Mouse (Mus musculus) left cerebral cortex, postnatal 36 days (tissue): ENCODE measurements at regions not wholly inside any gene's neighbourhood (a gene's known extent, or its start where the extent isn't known, plus 50 kb on each side); places are given as distances from the start of the nearest gene placed in this dataset.

Experiments
- DNase-seq, 2 experiments: peaks; one replicate each; pipeline ENCODE4 v3.0.0; 2021 to 2022; ENCODE audit warnings: low spot score in 2 of 2, mixed read lengths in 1 of 2
- intact Hi-C: fragments of 180-260 bp; cut with DNase I; formaldehyde crosslinking; loops from one replicate; pipeline ENCODE4 v1.15.1; 2025

GRCm38 (mm10) chr1:75804473-75804872 lies 258.4 kb downstream of the Slc4a3 start:
- no peak for DNase-seq
- intact Hi-C loops: no loop called here

DNA sequence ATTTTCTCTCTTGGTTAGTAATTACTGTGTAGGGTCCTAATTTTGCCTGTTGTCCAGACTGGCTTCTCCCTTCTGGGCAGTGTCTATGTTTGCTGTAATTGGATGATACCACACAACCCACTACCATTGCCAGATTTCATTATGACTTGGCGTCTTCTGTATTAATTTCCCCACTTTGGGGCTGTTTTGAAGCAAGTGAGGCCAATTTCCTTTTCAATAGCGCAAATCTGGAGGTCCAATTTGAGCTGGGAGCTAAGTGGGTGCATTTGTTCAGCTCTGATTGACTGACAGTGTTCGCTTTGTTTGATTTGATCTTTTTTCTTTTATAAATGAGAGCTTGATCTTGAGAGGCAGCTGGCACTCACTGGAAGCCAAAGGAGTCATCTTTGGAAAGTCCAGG lies 266.4 kb downstream of the Slc4a3 start:
- DNase-seq: no peak

GRCm38 (mm10) chr1:75826202-75826601 lies 280.1 kb downstream of the Slc4a3 start:
- no peak for DNase-seq
- intact Hi-C loops: no loop called here

More for the DNA sequence above, 266.4 kb downstream of the Slc4a3 start:
- intact Hi-C loops: no loop called here

DNA sequence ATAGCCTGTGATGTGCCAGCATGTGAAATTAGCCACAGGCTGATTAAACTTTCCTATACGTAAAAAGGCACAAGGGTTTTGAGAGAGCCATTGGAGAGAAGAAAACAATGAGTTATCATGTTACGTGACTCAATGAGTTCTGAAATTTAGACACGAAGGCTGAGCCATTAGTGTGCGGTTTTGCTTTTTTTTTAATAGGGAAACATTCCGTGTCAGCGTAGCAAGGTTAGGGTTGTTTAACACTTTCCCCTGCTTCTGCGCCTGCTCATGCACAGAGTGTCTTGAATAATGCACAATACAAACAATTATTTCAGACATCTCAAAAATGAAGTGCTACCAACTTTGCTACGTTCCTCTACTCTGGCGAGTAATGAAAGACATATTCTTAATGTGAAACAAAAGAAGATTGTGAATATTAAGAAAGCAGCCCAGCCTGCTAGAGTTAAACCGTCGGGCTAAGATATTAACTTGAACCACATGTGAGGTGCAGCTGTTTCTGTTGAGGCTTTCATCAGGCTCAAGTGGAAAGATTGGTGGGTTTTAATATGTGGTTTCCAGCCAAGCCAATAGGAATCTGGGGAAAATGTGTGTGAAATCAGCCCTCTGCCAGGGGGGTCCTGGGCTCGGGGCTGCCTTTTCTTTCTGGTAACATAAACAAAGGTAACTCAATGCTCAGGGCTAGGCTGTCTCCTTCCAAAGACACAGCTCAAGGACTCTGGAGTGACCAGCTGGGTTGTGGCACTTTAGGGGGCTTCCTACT lies 287.2 kb downstream of the Slc4a3 start:
- intact Hi-C loops: no loop called here
- no peak for DNase-seq

GRCm38 (mm10) chr1:75834361-75834760 lies 288.3 kb downstream of the Slc4a3 start:
- DNase-seq: no peak
- intact Hi-C loops: no loop called here

GRCm38 (mm10) chr1:75839551-75840223 lies 293.6 kb downstream of the Slc4a3 start:
- DNase-seq: peak; percentile 16 to 23
- intact Hi-C loops: no loop called here

- no peak for DNase-seq
- intact Hi-C loops: no loop called here
Measured at GRCm38 (mm10) chr1:75842396-75842795, 296.3 kb downstream of the Slc4a3 start.

- intact Hi-C loops: no loop called here
Measured at GRCm38 (mm10) chr1:75843326-75843725, 297.3 kb downstream of the Slc4a3 start.

DNA sequence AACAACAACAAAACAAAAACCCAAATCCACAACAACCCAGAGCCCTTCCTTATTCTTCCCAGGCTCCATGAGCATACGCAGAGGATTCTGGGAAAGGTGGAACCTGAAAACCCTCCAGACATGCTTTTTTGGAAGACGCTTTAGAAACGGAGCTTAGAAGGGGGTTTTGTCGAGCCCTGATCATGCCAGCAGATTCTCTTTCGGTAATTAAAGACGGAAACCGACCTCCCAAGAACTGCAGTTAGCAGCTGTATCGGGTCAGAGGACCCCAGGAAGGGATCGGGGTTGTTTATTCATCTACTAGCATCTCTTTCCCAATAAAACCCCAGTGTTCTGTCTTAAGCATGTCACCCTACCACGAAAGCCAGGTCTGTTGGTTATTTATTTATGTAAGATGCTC lies 298.1 kb downstream of the Slc4a3 start:
- no peak for DNase-seq
- intact Hi-C loops: no loop called here

More at GRCm38 (mm10) chr1:75843326-75843725, 297.3 kb downstream of the Slc4a3 start:
- no peak for DNase-seq

DNA sequence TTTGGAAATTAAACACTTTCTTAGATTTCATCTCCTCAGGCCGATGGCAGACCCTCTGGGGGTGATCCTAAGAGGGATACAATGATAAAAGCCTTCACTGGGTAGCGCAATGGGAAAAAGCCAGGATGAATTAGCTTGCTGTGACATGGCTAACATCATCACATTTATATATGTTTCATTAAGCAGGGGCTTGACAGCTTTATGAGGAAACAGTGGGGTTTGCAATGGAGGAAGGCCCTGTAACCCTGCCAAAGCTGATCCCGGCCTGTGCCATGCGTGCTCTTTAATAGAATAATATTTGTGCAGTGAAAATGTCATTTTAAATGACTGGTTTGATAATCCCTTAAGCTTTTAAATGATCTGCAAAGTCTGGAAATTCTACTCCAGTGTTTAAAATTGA lies 298.5 kb downstream of the Slc4a3 start:
- no peak for DNase-seq
- intact Hi-C loops: no loop called here

DNA sequence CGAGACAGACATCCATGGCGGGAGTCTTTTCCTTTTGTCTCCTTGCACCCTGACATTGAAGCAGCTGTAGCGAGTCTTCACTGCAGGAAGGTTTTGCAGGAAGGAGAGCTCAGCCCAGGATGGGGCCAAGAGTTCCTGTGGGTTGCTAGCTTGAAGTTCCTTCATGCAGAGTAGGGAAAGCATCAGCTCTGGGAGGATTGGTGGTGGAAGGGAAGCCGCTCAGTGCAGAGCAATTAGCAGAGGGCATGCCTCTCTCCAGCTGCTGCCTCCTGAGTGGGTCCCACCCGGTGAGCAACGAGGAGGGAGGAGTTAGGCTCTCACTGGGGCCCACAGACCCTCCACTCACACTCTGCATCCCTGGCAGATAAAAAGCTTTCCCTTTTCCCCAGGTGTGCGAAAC lies 298.9 kb downstream of the Slc4a3 start:
- intact Hi-C loops: no loop called here
- DNase-seq: no peak

- DNase-seq: no peak
- intact Hi-C loops: no loop called here
Measured at GRCm38 (mm10) chr1:75845771-75846535, 299.9 kb downstream of the Slc4a3 start.

GRCm38 (mm10) chr1:75847681-75848080 lies 301.6 kb downstream of the Slc4a3 start:
- intact Hi-C loops: no loop called here
- DNase-seq: no peak

GRCm38 (mm10) chr1:75848436-75848835 lies 302.4 kb downstream of the Slc4a3 start:
- peak; percentile 15 to 31 for DNase-seq
- intact Hi-C loops: no loop called here

DNA sequence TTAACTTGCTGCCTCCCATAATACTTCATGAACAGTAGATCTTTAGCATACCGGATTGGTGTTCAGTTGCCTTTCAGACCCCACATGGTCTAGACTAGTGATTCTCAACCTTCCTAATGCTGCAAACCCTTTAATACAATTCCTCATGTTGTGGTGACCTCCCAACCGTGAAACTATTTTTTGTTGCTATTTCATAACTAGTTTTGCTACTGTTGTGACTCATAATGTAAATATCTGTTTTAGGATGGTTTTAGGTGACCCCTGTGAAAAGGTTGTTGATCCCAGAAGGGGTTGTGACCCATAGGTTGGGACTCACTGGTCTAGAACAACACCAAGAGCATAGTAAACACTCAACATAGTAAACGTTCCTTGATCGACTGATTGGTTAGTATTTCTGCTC lies 304.1 kb downstream of the Slc4a3 start:
- DNase-seq: no peak
- intact Hi-C loops: no loop called here

GRCm38 (mm10) chr1:75858551-75859255 lies 312.6 kb downstream of the Slc4a3 start:
- intact Hi-C loops: no loop called here
- no peak for DNase-seq

DNA sequence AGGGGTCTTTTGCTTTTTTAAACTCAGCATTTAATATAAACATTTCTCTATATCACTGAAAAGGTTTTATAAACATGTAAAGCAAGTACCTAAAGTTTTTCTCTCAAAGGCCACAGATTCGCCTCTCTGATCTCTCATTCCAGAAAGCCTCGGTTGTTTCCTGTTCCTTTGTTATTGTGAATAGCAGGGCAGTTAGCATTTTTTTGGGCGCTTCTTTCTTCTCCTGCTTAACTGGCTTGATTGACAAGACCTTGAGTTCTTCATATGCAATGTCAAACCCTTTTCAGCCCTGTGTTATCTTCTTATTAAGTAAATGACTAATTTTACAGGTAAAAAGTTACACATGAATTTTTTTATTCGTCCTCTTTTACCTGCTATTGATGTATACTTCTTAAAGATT lies 316.7 kb downstream of the Slc4a3 start:
- DNase-seq: no peak
- intact Hi-C loops: no loop called here

DNA sequence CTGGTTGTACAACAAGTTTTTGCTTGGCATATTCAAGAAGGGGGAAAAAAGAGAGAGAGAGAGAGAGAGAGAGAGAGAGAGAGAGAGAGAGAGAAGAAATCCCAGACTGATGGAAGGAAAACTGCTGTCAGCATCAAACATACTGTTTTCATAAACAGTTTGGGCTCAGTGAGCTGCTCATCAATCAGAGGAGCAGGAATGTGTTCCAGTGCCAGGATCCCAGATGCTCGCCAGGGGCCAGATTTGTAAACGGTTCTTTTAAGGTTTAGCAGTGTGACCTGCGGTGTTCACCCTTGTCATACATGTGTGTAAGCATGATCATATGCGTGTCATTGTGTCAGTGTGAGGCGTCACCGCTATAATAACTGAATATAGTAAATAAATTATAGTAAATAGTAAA lies 320.5 kb downstream of the Slc4a3 start:
- no peak for DNase-seq
- intact Hi-C loops: no loop called here

- intact Hi-C loops: no loop called here
- no peak for DNase-seq
Measured at GRCm38 (mm10) chr1:75869414-75869813, 323.3 kb downstream of the Slc4a3 start.

DNA sequence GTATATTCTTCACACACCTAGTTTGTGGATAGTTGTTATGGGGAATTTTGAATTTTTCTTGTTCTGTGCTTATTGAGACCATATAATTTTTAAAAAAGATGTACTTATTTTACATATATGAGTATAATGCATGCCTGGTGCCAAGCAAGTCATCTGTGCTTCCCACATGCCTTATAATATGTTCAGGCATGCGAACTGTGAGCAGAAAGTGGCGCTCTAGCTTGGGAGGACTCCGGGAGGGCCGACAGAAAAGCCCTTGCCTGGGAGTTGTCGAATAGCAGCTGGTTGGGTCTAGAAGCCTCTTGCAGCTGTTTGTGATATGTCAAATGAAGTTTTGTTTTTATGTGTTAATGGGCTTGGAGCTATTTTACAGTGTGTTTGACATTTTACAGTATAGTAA lies 323.8 kb downstream of the Slc4a3 start:
- intact Hi-C loops: no loop called here
- no peak for DNase-seq
